Mouse (Mus musculus) stomach, embryonic 14.5 days (tissue): ENCODE measurements around the gene Dntt. TPM values are rescaled to one million over a fixed set of nuclear protein-coding genes. Genes with fewer than 3 reads are reported as not detected.

ENCODE experiments used
- ATAC-seq: fragments of 200-750 bp; cut with Nextera tagmentation; 2 replicates; pipeline ENCODE4 v1.8.0; 2017; ENCODE audit warnings: low read depth, moderate TSS enrichment; ENCODE audit not compliant: insufficient number of reproducible peaks, insufficient read depth, low FRiP score
- H3K27ac ChIP-seq: fragments of 300-500 bp; sonication (generic); 2 replicates; pipeline ENCODE4 v1.5.1; 2014; ENCODE audit warnings: mild to moderate bottlenecking, low read length, moderate library complexity, mixed read lengths
- H3K27me3 ChIP-seq: fragments of 300-500 bp; sonication (generic); 2 replicates; pipeline ENCODE4 v1.6.1; 2014; ENCODE audit warnings: low read length, control low read depth, mixed read lengths; ENCODE audit not compliant: control insufficient read depth, insufficient read depth
- H3K36me3 ChIP-seq: fragments of 300-500 bp; sonication (generic); 2 replicates; pipeline ENCODE4 v1.6.1; 2014; ENCODE audit warnings: mild to moderate bottlenecking, control low read depth, low read length, moderate library complexity, mixed read lengths; ENCODE audit not compliant: control insufficient read depth, insufficient read depth
- H3K4me1 ChIP-seq: fragments of 300-500 bp; sonication (generic); 2 replicates; pipeline ENCODE4 v1.6.1; 2014; ENCODE audit warnings: low read length, control low read depth, mixed read lengths; ENCODE audit not compliant: control insufficient read depth, insufficient read depth
- H3K4me2 ChIP-seq: fragments of 300-500 bp; sonication (generic); replicated peaks from 2 replicates; pipeline ENCODE4 v1.6.1; 2014; ENCODE audit warnings: low read depth, low read length, control low read depth
- H3K4me3 ChIP-seq: fragments of 300-500 bp; sonication (generic); 2 replicates; pipeline ENCODE4 v1.5.1; 2014; ENCODE audit warnings: low read depth, low read length, control low read depth
- H3K9ac ChIP-seq: fragments of 300-500 bp; sonication (generic); replicated peaks from 2 replicates; pipeline ENCODE4 v1.6.1; 2014; ENCODE audit warnings: low read depth, mild to moderate bottlenecking, control low read depth, low read length, moderate library complexity, mixed read lengths
- H3K9me3 ChIP-seq: fragments of 300-500 bp; sonication (generic); 2 replicates; pipeline ENCODE4 v1.6.1; 2016; ENCODE audit warnings: low read depth, low read length, control low read depth; ENCODE audit not compliant: control insufficient read depth
- WGBS: fragments of 180-500 bp; shearing (Covaris S2); extraction: QIAGEN DNeasy Blood & Tissue Kit; methylation state at CpG from one replicate; pipeline ENCODE4 v1.1.7; 2014; 5-methylcytosine and 5-hydroxymethylcytosine counted together
- polyA plus RNA-seq: library from polyadenylated mRNA; unstranded; fragments of >200 nt; fragmentation: Nextera tagmentation; extraction: Ambion mirVana; gene quantifications from 2 replicates; pipeline ENCODE4 v1.2.1, GENCODE M21; 2014

The Dntt gene
- not detected in 2 replicates for polyA plus RNA-seq

DNA sequence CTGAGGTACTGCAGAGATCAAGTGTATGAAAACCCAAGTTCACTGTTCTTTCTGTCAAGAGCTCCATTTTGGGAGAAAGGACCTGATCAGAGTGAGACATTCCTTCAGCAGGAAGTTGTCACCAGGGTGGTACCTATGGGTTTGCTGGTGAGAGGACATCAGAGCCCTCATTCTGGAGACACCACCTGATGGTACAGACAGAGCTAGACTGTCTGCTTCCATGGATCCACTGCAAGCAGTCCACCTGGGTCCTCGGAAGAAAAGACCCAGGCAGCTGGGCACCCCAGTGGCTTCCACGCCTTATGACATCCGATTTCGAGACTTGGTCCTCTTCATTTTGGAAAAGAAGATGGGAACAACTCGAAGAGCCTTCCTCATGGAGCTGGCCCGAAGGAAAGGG lies at the start of gene Dntt:
Gene Dntt, plus strand, starts transcription at position 57 of the 400 bp plus-strand sequence.
- Histone ChIP-seq H3K9me3 (no peaks in the 10 kb centered on the region), H3K27me3 (no peaks in the 10 kb centered on the region), H3K27ac (no peak within 1 kb of the TSS), H3K36me3 (no peaks in the 10 kb centered on the region), H3K9ac (no peak within 1 kb of the TSS), H3K4me2 (no peak within 1 kb of the TSS), H3K4me3 (no peak within 1 kb of the TSS), H3K4me1 (no peaks in the 10 kb centered on the region)
- ATAC-seq, result no peak
- WGBS, result 85% methylated on average over 6 of the region's 6 CpGs

DNA sequence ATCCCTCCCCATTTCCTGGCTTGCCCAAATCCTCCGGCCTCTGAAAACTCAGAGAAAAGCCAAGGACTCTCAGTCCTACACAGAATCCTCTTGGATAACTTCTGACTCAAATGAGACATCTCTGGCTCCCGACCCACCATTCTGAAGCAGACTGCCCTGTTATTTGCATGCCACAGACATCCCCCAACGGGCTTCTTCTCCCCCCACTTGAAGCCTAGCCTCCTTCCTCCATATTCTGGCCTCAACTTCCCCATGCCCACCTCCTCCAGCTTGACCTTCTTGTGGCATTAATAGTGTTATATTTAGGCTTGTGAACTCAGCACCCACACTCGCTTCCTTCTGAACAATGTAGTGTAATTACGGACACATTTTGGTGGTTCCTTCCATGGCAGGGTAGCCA lies 48.4 kb upstream of the Dntt start:
- Histone ChIP-seq H3K4me2 (no peak overlapping the region), H3K27me3 (no peaks in the 10 kb centered on the region), H3K9ac (no peak overlapping the region), H3K4me1 (no peaks in the 10 kb centered on the region), H3K4me3 (no peak overlapping the region), H3K9me3 (no peaks in the 10 kb centered on the region), H3K36me3 (no peaks in the 10 kb centered on the region), H3K27ac (no peak overlapping the region)
- no peak for ATAC-seq
- 74% methylated on average over 5 of the region's 5 CpGs for WGBS

DNA sequence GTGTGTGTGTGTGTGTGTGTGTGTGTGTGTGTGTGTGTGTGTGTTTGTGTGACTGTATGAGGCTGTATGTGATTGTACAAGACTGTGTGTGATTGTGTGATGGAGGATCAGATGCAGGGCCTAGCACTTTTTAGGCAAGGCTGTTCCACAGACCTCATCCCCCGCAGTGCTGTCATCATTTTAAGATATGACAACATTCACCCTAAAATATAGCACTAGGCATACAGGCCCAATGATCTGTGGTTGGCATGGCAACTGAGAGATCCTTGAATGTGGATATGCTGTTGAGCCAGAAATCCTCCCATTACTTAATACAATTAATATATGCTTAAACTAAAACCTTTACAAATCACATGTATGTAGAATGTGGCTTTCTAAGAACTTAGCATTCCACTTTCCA lies 44.5 kb upstream of the Dntt start:
- H3K27me3 ChIP-seq, result no peaks in the 10 kb centered on the region
- no peaks in the 10 kb centered on the region for H3K36me3 ChIP-seq
- no peak overlapping the region for H3K9ac ChIP-seq
- H3K4me1 ChIP-seq, result no peaks in the 10 kb centered on the region
- ATAC-seq, result no peak
- no peaks in the 10 kb centered on the region for H3K9me3 ChIP-seq
- WGBS, result 100% methylated on average over 1 of the region's 1 CpGs
- no peak overlapping the region for H3K4me3 ChIP-seq
- no peak overlapping the region for H3K27ac ChIP-seq
- H3K4me2 ChIP-seq, result no peak overlapping the region

DNA sequence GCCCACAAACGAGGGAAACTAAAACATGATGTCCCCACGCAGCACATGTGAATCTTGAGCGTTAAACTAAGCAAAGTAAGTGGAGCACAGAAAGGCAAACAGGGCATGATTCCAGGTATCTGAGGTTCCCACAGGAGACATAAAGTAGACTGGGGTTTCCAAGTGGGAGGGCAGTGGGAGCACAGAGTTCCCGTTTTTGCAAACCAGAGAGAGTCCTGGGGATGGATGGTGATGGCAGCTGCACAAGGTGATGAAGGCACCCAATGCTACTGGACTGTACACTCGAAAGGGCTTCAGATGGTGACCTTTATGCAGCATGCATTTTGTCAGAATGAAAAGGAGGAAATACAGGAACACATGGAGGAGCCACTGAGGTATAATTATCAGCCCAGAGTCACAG lies 40.2 kb upstream of the Dntt start:
- no peak for ATAC-seq
- WGBS, result 74% methylated on average over 5 of the region's 5 CpGs

DNA sequence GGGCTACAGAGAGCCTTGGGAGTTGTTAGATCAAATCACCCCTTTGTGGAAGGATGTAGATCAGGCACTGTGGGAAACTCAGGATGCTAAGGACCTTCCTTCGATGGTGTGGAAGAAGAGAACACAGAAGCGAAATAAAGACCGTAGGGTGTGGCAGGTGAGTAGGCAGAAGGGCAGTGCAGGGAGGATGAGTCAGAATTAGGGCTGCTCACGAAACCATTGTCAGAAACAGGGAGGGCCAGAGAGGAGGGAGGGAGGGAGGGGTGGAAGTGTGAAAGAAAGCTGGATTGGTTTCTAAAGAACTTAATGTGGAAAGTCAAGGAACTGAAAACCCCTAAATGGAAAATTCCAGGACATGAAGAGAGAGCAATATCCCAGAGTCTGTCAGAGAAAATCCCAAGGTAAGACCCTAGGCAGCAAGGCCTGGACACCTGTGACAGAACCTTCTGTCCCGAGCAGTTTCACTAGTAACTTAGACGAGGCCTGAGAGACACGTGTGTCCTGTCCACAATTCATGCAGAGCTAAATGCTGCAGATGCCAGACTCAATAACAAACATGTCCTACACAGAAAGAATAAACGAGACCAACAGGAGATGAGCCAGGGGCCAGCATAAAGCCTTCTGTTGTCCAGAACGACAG lies 39.0 kb upstream of the Dntt start:
- WGBS, result 73% methylated on average over 9 of the region's 9 CpGs
- no peak overlapping the region for H3K4me3 ChIP-seq
- ATAC-seq, result no peak

More for the DNA sequence above, 40.2 kb upstream of the Dntt start:
- Histone ChIP-seq H3K4me2 (no peak overlapping the region), H3K9me3 (no peaks in the 10 kb centered on the region), H3K27ac (no peak overlapping the region), H3K27me3 (no peaks in the 10 kb centered on the region), H3K9ac (no peak overlapping the region), H3K36me3 (no peaks in the 10 kb centered on the region), H3K4me1 (no peaks in the 10 kb centered on the region), H3K4me3 (no peak overlapping the region)

DNA sequence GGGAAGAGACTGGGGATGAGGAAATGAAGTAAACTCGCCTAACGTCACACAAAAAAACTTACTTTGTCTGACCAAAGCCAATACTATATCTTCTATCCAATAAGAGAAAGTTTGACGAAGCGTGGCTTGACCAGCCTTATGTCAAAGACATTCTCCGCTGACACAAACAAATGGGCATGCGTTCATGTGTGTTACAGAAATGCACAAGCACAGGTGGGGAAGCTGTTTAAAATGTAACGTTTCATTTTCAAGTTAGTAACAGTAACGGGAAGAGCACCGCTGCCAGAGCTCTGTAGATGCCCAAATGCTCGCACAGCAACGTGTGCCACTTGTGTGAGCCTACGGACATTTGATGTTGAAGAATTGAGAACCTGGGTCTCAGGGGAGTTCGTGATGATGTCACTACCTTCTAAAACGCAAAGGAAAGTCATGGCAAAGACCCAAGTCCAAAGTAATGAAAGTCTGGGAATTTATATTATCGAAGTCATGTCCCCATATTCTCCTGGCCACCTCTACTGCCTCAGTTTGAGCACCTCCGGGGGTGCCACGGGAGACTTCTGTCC lies 38.2 kb upstream of the Dntt start:
- WGBS, result 92% methylated on average over 17 of the region's 17 CpGs
- H3K4me3 ChIP-seq, result no peak overlapping the region
- H3K4me2 ChIP-seq, result no peak overlapping the region
- no peaks in the 10 kb centered on the region for H3K36me3 ChIP-seq
- H3K9me3 ChIP-seq, result no peaks in the 10 kb centered on the region
- H3K27ac ChIP-seq, result no peak overlapping the region
- H3K4me1 ChIP-seq, result no peaks in the 10 kb centered on the region
- no peak for ATAC-seq
- no peaks in the 10 kb centered on the region for H3K27me3 ChIP-seq
- H3K9ac ChIP-seq, result no peak overlapping the region

More for the DNA sequence above, 39.0 kb upstream of the Dntt start:
- H3K4me1 ChIP-seq, result no peaks in the 10 kb centered on the region
- H3K4me2 ChIP-seq, result no peak overlapping the region
- H3K9ac ChIP-seq, result no peak overlapping the region
- no peaks in the 10 kb centered on the region for H3K27me3 ChIP-seq
- H3K9me3 ChIP-seq, result no peaks in the 10 kb centered on the region
- H3K27ac ChIP-seq, result no peak overlapping the region
- no peaks in the 10 kb centered on the region for H3K36me3 ChIP-seq

DNA sequence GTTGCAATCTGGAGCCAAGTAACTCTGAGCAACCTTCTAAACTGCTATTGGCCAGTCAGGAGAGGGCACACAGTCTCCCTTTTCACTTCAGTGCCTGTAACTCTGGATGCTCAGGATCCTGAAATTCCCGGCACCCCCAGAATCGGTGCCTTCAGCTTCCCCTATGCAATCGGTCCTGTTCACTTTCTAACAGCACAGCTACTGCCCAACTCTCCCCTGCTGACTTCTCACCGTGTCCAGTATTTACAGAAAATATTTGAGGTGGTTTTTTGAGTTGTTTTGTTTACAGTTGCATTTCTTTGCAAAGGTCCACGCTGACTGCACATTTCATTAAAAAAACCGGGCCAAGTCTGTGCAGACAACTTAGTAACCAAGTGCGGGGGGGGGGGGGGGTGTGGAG lies 37.4 kb upstream of the Dntt start:
- no peak overlapping the region for H3K4me3 ChIP-seq
- H3K27ac ChIP-seq, result no peak overlapping the region
- H3K27me3 ChIP-seq, result no peaks in the 10 kb centered on the region
- H3K36me3 ChIP-seq, result no peaks in the 10 kb centered on the region
- ATAC-seq, result no peak
- H3K4me1 ChIP-seq, result no peaks in the 10 kb centered on the region
- H3K4me2 ChIP-seq, result no peak overlapping the region
- H3K9ac ChIP-seq, result no peak overlapping the region
- WGBS, result 79% methylated on average over 7 of the region's 7 CpGs
- H3K9me3 ChIP-seq, result no peaks in the 10 kb centered on the region

DNA sequence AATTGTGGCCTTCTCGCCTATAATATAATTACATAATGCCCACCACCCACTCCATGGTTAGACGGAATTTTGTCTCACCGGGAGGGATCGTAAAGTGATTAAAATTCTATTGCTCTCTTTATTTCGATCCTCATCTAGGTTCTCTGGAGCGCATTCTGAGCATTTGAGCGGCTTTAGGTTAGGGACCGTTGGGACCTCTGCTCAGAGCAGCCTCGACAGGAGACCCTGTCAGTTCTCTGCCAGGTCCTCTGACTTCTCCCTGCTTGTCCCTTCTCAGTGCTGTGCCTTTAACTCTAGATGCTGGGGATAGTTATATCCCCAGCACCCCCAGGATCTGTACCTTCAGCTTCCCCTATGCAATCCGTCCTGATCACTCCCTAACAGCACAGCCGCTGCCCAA lies 37.0 kb upstream of the Dntt start:
- 82% methylated on average over 11 of the region's 11 CpGs for WGBS
- H3K27ac ChIP-seq, result no peak overlapping the region
- H3K4me2 ChIP-seq, result no peak overlapping the region
- H3K4me1 ChIP-seq, result no peaks in the 10 kb centered on the region
- H3K9ac ChIP-seq, result no peak overlapping the region
- no peaks in the 10 kb centered on the region for H3K9me3 ChIP-seq
- H3K36me3 ChIP-seq, result no peaks in the 10 kb centered on the region
- no peak for ATAC-seq
- H3K27me3 ChIP-seq, result no peaks in the 10 kb centered on the region
- H3K4me3 ChIP-seq, result no peak overlapping the region
